17 mouse cellular contexts compared by ENCODE assay signal in the genomic region with DNA sequence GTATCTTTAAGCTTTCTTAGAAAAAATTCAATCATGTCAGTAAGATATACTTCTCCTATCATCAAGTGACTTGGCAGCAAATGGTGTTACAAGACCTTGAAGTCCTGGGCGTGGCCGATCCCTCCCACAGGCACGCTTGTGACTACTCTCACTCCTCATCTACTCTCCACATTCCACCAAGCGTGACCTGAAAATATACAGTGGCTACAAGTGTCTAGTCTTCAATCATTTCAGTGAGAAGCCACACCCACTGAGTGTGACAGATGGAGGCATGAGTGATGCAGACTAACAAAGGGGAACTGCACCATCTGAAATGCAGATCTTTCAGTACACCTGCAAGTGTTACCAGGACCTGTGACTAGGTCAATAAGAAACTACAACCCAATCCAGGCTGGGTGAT.
A peak's percentile ranks its signal among the peaks of the same experiment; 100 is the strongest.
DNase-seq lines count a peak whose midpoint lies in the region; ATAC-seq and TF ChIP-seq lines count a peak whose summit lies in the region.
"Had no signal": no experiment of that assay in that cellular context is flagged by ENCODE, and none has a peak within 500 bp of the region (broad histone marks: within the 10 kb centered on the region; RNA-seq: fewer than 3 reads in every experiment).

No protein-coding gene starts in this region.

- no peak for TF ChIP-seq CTCF in lung, postnatal 0 days (IDR thresholded peaks at IDR 0.05)
- TF ChIP-seq CTCF in liver, postnatal 0 days (IDR thresholded peaks at IDR 0.05; ENCODE audit: low read depth) = no peak

- H3K27me3 ChIP-seq in lung, postnatal 0 days (replicated peaks; ENCODE audit: insufficient read depth, low read length) = no peaks in the 10 kb centered on the region
- H3K27me3 ChIP-seq in liver, postnatal 0 days (ENCODE audit: insufficient read depth, low read length) = no peaks in the 10 kb centered on the region
- 0 out of 2 replicates have a peak, but pooled peaks cover 4% of the 10 kb centered on the region for H3K27me3 ChIP-seq in neural tube, embryonic 15.5 days (replicated peaks)
- H3K27me3 ChIP-seq: forebrain, embryonic 12.5 days; hindbrain, embryonic 15.5 days; neural tube, embryonic 12.5 days had no signal

- H3K4me3 ChIP-seq in lung, postnatal 0 days (ENCODE audit: low read depth, low read length) = no peak overlapping the region
- no peak overlapping the region for H3K4me3 ChIP-seq in liver, postnatal 0 days (ENCODE audit: low read depth, low read length)
- H3K4me3 ChIP-seq in neural tube, embryonic 15.5 days (replicated peaks) = no peak overlapping the region
- H3K4me3 ChIP-seq: forebrain, embryonic 12.5 days; hindbrain, embryonic 15.5 days; neural tube, embryonic 12.5 days had no signal

- no peaks in the 10 kb centered on the region for H3K9me3 ChIP-seq in lung, postnatal 0 days (ENCODE audit: low read length)
- H3K9me3 ChIP-seq in liver, postnatal 0 days (ENCODE audit: low read length) = no peaks in the 10 kb centered on the region
- no peaks in the 10 kb centered on the region for H3K9me3 ChIP-seq in neural tube, embryonic 15.5 days (replicated peaks)
- H3K9me3 ChIP-seq: forebrain, embryonic 12.5 days; hindbrain, embryonic 15.5 days; neural tube, embryonic 12.5 days had no signal

- ATAC-seq in lung, postnatal 0 days = peak; percentile 70
- ATAC-seq in neutrophil, adult 5-6 weeks (ENCODE audit: extremely low read depth, insufficient number of reproducible peaks, low FRiP score, poor library complexity, severe bottlenecking) = 0 out of 2 replicates have a peak, but pooled peaks have one; percentile 31
- ATAC-seq in liver, postnatal 0 days = no peak
- ATAC-seq in neural tube, embryonic 15.5 days (ENCODE audit: low FRiP score) = no peak

- no peak overlapping the region for H3K27ac ChIP-seq in lung, postnatal 0 days (ENCODE audit: low read length)
- H3K27ac ChIP-seq in liver, postnatal 0 days (ENCODE audit: low read depth) = no peak overlapping the region
- H3K27ac ChIP-seq in neural tube, embryonic 15.5 days (replicated peaks) = no peak overlapping the region
- H3K27ac ChIP-seq: forebrain, embryonic 12.5 days; hindbrain, embryonic 15.5 days; liver, embryonic 14.5 days; neural tube, embryonic 12.5 days had no signal

- WGBS in lung, postnatal 0 days = 42% methylated on average over 4 of the region's 4 CpGs
- 51% methylated on average over 4 of the region's 4 CpGs for WGBS in liver, postnatal 0 days (ENCODE audit: insufficient replicate concordance)
- 84% methylated on average over 4 of the region's 4 CpGs for WGBS in neural tube, embryonic 15.5 days

- no peak overlapping the region for H3K9ac ChIP-seq in lung, postnatal 0 days (replicated peaks; ENCODE audit: low read depth)
- H3K9ac ChIP-seq in liver, postnatal 0 days (replicated peaks) = no peak overlapping the region
- H3K9ac ChIP-seq in neural tube, embryonic 15.5 days (replicated peaks) = no peak overlapping the region
- H3K9ac ChIP-seq: forebrain, embryonic 12.5 days; hindbrain, embryonic 15.5 days; liver, embryonic 14.5 days; neural tube, embryonic 12.5 days had no signal

- no peak overlapping the region for H3K4me2 ChIP-seq in lung, postnatal 0 days (replicated peaks; ENCODE audit: low read depth, low read length)
- no peak overlapping the region for H3K4me2 ChIP-seq in liver, postnatal 0 days (ENCODE audit: low read depth, low read length)
- no peak overlapping the region for H3K4me2 ChIP-seq in neural tube, embryonic 15.5 days
- H3K4me2 ChIP-seq: forebrain, embryonic 12.5 days; hindbrain, embryonic 15.5 days; neural tube, embryonic 12.5 days had no signal

- H3K36me3 ChIP-seq in lung, postnatal 0 days (ENCODE audit: insufficient read depth, low read length) = no peaks in the 10 kb centered on the region
- no peaks in the 10 kb centered on the region for H3K36me3 ChIP-seq in liver, postnatal 0 days (replicated peaks; ENCODE audit: insufficient read depth, low read length)
- H3K36me3 ChIP-seq in neural tube, embryonic 15.5 days = no peaks in the 10 kb centered on the region
- H3K36me3 ChIP-seq: forebrain, embryonic 12.5 days; G1E; hindbrain, embryonic 15.5 days; neural tube, embryonic 12.5 days had no signal

- no peak for TF ChIP-seq EP300 in lung, postnatal 0 days (IDR thresholded peaks at IDR 0.05)
- TF ChIP-seq EP300 in liver, postnatal 0 days (IDR thresholded peaks at IDR 0.05; ENCODE audit: low read depth) = no peak

- peak; percentile 20 to 35 for DNase-seq in kidney, postnatal 4 days
- DNase-seq in kidney, adult 11 months = no peak
- DNase-seq in adrenal gland, postnatal 10 days = peak; percentile 25
- DNase-seq in lung, postnatal 0 days (ENCODE audit: low spot score) = peak; percentile 64
- no peak for DNase-seq in liver, postnatal 0 days
- no peak for DNase-seq in right cerebral cortex, adult 18-20 months
- DNase-seq: cerebellum, adult 18-20 months; heart, adult 18-20 months; kidney, adult 2 months; kidney, postnatal 25 days had no signal

- no peaks in the 10 kb centered on the region for H3K4me1 ChIP-seq in lung, postnatal 0 days (ENCODE audit: insufficient read depth, low read depth, low read length)
- no peaks in the 10 kb centered on the region for H3K4me1 ChIP-seq in liver, postnatal 0 days (ENCODE audit: insufficient read depth)
- H3K4me1 ChIP-seq in neural tube, embryonic 15.5 days = no peaks in the 10 kb centered on the region
- H3K4me1 ChIP-seq: forebrain, embryonic 12.5 days; hindbrain, embryonic 15.5 days; neural tube, embryonic 12.5 days had no signal

Comparison
In these comparisons a context has a peak if more than half of its experiments do, and no peak if none do; other contexts are left out.
1. DNase-seq: peak in kidney, postnatal 4 days (2 of 2), adrenal gland, postnatal 10 days (single experiment) and lung, postnatal 0 days (single experiment); none in kidney, adult 11 months (single experiment), liver, postnatal 0 days (single experiment) and right cerebral cortex, adult 18-20 months (single experiment).
2. ATAC-seq: peak in lung, postnatal 0 days (single experiment) and neutrophil, adult 5-6 weeks (single experiment); none in liver, postnatal 0 days (single experiment) and neural tube, embryonic 15.5 days (single experiment).